Mouse (Mus musculus) CH12.LX (cell line): ENCODE data around the gene Chrm3.

Source experiments
- CTCF ChIP-seq, 2 experiments: IDR thresholded peaks in 1 of 2; conservative IDR thresholded peaks in 1 of 2; 2 replicates each; pipeline ENCODE4 v1.5.1; 2011 to 2012; ENCODE audit warnings: low read depth in 2 of 2, low read length in 2 of 2, improper control_type of control experiment in 1 of 2, inconsistent platforms in 1 of 2, mild to moderate bottlenecking in 1 of 2, moderate library complexity in 1 of 2
- EP300 ChIP-seq: IDR thresholded peaks from 2 replicates; pipeline ENCODE4 v1.6.1; 2011; ENCODE audit warnings: low read length, improper control_type of control experiment
- JUND ChIP-seq: conservative IDR thresholded peaks from 2 replicates; pipeline ENCODE4 v1.6.1; 2011; ENCODE audit warnings: low read depth, low read length, improper control_type of control experiment
- MAX ChIP-seq: IDR thresholded peaks from 2 replicates; pipeline ENCODE4 v1.6.1; 2011; ENCODE audit warnings: low read length, improper control_type of control experiment
- MEF2A ChIP-seq: IDR thresholded peaks from 2 replicates; pipeline ENCODE4 v1.6.1; 2014; ENCODE audit warnings: low read depth, mild to moderate bottlenecking, inconsistent platforms, low read length, improper control_type of control experiment, borderline replicate concordance
- PAX5 ChIP-seq: IDR thresholded peaks from 2 replicates; pipeline ENCODE4 v1.6.1; 2012; ENCODE audit warnings: low read length, inconsistent platforms, mixed read lengths
- UBTF ChIP-seq: IDR thresholded peaks from 2 replicates; pipeline ENCODE4 v1.6.1; 2012; ENCODE audit warnings: low read depth, mild to moderate bottlenecking, inconsistent platforms, low read length, improper control_type of control experiment, moderate library complexity

DNA sequence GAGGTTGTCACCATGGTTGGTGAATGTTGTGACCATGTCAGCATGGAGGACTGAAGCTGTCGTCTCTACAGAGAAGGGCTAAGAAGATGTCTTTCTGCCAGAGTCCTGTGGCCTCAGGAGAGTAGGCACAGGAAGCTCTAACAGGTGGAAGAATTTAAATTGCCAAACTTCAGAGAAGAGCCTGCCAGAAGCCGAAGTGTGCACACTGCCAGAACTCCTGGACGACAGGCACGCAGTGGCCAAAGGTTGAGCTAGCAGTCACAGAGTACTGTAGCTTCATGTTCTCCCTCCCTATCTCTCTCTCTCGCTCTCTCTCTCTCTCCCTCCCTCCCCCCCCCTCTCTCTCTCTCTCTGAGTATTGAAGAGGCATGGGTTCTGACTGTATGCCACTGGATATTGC lies 4.9 kb downstream of the Chrm3 start:
- no peak for TF ChIP-seq PAX5
- TF ChIP-seq JUND: no peak
- TF ChIP-seq EP300: no peak
- no peak for TF ChIP-seq CTCF (conservative IDR thresholded peaks at IDR 0.05 in 1 of 2, IDR thresholded peaks at IDR 0.05 in 1 of 2; ENCODE audit: low read depth in 2 of 2, low read length in 2 of 2)
- no peak for TF ChIP-seq MEF2A
- no peak for TF ChIP-seq UBTF
- TF ChIP-seq MAX: no peak
